Mouse (Mus musculus): Measurements from ENCODE around the gene Gm13289.
"Not testable (repeated sequence)": the region's sequence is repeated elsewhere in the genome, so short reads cannot be mapped to it uniquely, and the experiment has no call there.

Gene Gm13289

GRCm38 (mm10) chr4:88776622-88777021 is at the start of gene Gm13289:
Gene Gm13289, plus strand, starts transcription at chr4:88776922.
- not testable (repeated sequence) for DNase-seq (ENCODE audit: low read depth, low spot score)

DNA sequence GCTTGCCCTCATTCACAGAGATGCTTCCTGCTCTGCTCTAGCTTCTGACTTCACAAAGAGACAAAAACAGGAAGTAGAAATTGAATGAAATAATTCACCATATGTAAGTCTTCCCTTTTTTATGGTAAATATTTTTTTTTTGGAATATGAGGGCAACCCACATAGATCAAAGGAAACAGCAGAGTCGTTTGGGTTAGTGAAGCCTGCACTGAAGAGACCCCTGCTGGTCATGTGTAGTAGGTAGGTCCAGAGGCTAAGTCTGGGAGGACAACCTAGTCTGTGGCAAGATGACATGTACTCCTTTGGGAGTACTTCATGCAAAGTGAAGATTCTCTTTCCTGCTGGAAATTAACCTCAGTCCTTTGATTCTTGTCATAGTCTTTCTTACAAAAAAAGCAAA is 49.4 kb upstream of the Gm13289 start:
- no peak for DNase-seq (ENCODE audit: low read depth, low spot score)

DNA sequence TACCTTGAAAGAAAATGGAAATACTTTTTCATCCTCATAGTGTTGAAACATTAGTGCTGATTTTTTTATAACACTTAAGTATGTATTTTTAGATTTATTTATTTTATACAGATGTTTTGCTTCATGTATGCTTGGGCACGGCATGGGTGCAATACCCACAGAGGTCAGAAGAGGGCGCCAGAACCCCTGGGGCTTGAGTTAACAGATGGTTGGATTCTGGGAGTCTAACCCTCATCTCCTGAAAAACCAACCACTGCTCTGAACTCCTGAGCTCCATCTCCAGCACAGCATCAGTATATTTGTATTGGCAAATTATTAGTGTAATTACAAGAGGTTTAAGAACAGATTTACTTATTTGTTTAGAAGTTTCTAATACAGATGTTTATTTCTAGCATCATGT is 38.2 kb upstream of the Gm13289 start:
- peak; percentile 51 for DNase-seq (ENCODE audit: low read depth, low spot score)

DNA sequence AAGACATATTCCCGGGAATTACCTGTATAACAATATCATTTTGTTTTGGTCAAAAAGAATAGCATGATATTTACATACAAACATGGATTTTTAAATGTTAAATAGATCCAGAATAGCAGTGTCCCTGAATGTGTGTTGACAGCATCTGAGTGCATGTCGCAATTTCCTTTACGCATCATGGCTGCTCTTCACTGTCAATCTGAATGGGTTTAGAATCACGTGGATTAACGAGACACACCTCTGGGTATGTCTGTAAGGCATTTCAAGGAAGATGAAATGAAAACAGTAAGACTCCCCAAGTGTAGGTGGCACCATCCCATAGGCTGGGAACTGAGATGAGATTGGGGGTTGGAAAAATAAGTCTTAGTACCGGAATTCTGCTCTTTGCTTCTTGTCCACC is 37.7 kb upstream of the Gm13289 start:
- DNase-seq (ENCODE audit: low read depth, low spot score), result no peak

DNA sequence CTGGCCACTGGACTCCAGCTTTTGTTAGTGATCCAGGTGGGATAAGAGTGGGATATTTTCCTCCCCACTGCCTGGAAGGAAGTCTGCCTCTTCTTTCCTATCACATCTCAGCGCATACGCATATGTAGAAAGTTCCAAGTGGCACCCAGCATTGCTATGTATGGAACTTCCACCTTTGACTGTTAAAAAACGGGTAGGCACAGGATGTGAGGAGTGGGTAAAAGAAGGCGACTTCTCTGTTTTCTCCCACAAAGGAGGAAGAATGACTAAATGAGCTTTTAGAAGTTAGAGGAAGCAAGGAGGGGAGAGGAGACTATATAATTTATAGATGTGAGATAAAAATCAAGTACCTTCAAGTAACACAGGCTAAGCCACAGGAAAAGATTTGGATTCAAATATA is 35.3 kb upstream of the Gm13289 start:
- no peak for DNase-seq (ENCODE audit: low read depth, low spot score)

DNA sequence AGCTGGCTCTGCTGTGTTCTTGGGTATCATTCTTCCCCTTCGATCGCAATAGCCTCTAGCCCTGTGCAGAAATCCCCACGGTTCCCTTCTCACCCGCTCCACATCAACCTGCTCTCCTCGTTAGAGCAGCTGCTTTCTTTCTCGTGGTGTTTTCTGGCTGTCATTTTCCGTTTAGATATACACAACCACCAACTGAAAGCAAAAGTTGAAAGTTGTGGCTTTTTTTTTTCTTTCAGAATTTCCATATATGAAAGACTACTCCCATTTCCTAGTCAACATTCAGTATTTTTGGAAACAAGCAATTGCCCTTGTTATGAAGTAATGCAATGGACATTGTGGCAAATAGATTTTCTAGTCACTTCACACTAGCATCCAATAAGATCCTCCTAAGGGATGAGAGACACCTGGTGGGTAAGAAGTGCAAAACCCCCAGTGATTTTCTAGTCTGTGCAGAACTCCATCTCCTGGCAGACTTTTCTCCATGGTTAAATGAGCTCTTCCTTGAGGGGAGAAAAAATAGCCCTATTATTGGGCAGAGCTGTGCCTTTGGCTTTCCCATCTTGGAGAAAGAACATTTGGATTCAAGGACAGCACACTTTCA is 33.9 kb upstream of the Gm13289 start:
- DNase-seq (ENCODE audit: low read depth, low spot score), result no peak

DNA sequence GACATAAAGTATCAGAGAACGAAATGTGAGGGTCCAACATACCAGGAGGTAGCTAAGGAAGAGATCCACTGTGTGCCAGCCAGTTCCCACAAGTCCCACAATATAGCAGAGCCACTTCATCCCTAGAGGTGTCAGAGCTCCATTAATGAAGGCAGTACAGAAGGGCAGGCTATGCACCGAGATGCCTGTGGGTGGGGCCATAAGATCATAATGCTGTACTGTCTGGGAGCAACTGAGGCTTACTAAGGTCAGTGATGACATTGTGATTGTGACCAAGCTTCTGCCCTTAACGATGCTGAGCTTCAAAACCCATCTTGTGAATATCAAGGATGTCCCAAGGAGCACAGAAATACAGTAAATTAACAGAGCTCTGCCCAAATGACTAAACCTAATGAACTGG is 32.5 kb upstream of the Gm13289 start:
- no peak for DNase-seq (ENCODE audit: low read depth, low spot score)

DNA sequence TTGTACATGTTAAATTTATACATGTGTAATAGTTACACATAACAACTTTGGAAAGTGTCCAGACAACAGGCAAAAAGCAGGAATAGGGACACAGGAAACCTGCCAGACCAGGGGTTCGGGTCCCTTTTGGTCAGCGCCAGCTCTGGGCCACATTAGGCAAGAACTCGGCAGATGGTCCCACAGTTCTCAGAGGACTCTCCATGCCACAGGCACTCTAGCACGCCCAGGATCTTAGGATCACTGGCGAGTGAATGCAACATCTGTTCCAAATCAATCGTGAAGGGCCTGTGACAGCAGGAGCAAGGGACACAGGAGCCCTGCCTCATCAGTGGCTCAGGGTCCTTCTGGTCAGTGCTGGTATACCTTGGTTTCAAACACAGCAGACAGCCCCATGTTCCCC is 26.8 kb upstream of the Gm13289 start:
- DNase-seq (ENCODE audit: low read depth, low spot score), result no peak

- not testable (repeated sequence) for DNase-seq (ENCODE audit: low read depth, low spot score)
Observed at GRCm38 (mm10) chr4:88754818-88755340, 21.8 kb upstream of the Gm13289 start, which contains the start of gene Gm13271. Gene Gm13271, plus strand, starts transcription at chr4:88754868.

DNA sequence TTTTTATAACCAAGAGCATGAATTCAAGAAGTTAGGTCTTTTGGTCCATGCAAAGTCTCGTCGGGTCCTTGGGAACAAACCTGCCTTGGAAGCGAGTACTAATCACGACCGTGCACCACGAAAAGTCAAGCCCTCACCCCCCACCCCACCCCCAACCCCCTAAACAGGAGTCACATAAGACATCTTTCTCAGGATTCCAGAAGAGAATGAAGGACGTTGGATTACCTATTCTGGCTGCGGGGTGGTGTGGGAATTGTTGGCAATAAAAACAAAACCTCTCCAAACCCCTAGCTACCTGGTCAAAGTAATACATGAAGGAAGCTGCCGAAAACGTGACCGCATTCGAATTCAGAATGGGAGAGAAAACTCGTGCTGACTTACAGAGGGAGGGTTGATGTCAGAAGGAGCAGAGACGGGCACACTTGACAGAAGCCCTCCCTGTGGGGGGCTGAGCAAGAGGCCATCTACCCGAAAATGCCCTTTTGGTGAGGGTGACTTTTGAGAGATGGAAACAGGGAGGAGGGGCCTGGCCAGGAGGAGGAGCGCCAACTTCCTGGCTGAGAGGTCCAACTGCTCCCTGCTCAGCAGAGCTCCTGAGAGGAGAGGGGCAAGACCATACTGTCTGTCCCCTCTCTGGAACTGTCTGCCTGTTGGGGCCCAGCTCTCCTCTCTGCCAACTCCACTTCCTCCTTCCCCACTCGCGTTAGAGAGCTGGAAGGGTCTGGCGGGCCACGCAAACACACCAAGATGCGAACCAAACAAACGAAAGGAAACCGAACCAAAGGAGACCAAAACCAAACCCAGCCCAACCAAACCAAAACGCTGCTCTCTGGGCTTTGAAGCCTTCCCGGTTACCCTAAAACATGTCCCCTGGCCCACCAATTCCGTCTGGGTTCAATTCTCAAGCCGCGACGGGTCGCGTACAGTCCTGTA is 19.9 kb upstream of the Gm13289 start:
- DNase-seq (ENCODE audit: low read depth, low spot score), result not testable (repeated sequence)

- not testable (repeated sequence) for DNase-seq (ENCODE audit: low read depth, low spot score)
Observed at GRCm38 (mm10) chr4:88757628-88758031, 19.1 kb upstream of the Gm13289 start.

DNA sequence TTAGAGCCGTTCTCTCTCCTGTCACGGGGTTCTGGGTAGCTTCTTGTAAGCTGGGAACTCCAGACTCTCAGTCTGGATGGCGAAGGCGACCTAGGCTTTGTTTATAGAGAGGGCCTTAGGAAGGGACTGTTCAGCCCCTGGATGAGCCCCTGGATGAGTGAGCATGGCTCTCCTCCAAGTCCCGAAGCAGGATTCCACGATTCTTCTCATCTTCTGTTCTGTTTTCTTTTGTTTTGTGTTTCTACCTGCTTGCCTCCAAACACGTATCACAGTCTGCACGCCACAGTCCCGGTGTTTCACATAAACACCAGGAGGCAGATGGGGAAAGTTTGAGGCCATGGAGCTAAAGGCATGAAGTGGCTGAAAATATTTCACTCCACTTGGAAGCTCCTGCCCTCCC is 18.0 kb upstream of the Gm13289 start:
- DNase-seq (ENCODE audit: low read depth, low spot score), result not testable (repeated sequence)

- not testable (repeated sequence) for DNase-seq (ENCODE audit: low read depth, low spot score)
Observed at GRCm38 (mm10) chr4:88759610-88760268, 17.0 kb upstream of the Gm13289 start, which contains the start of gene Gm13283. Gene Gm13283, plus strand, starts transcription at chr4:88760119.

DNA sequence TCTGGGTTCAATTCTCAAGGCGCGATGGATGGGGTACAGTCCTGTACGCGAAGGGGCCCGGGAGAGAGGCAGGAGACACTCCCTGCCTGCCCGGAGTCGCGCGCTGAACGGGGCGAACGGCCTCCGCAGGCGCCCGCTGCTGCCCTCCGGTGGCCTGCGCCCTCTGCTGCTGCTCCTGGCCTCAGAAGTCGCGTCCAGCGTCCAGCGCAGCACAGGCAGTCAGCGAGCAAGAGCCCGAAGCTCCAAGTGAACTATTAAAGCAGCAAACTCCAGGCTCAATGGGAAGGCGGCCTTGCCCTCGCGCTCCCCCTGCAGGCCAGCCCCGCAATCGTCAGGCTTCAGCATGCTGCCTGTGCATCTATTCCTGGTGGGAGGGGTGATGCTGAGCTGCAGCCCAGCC is 16.3 kb upstream of the Gm13289 start:
- not testable (repeated sequence) for DNase-seq (ENCODE audit: low read depth, low spot score)

DNA sequence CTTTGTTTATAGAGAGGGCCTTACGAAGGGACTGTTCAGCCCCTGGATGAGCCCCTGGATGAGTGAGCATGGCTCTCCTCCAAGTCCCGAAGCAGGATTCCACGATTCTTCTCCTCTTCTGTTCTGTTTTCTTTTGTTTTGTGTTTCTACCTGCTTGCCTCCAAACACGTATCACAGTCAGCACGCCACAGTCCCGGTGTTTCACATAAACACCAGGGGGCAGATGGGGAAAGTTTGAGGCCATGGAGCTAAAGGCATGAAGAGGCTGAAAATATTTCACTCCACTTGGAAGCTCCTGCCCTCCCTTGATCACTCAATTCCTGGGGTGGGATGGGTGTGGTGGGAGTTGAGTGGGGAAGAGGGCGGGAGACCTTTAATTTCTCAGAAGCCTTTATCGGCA is 14.9 kb upstream of the Gm13289 start:
- not testable (repeated sequence) for DNase-seq (ENCODE audit: low read depth, low spot score)

DNA sequence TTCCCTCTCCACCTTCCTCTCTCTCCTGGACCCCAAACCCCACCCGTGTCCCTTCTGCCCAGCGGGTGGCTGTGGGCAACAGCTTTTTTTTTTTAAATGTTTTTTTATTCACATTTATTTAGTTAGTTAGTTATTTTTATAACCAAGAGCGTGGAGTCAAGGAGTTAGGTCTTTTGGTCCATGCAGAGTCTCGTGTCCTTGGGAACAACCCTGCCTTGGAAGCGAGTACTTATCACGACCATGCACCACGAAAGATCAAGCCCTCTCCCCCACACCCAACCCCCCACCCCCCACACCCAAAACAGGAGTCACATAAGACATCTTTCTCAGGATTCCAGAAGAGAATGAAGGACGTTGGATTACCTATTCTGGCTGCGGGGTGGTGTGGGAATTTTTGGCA is 14.4 kb upstream of the Gm13289 start:
- not testable (repeated sequence) for DNase-seq (ENCODE audit: low read depth, low spot score)

DNA sequence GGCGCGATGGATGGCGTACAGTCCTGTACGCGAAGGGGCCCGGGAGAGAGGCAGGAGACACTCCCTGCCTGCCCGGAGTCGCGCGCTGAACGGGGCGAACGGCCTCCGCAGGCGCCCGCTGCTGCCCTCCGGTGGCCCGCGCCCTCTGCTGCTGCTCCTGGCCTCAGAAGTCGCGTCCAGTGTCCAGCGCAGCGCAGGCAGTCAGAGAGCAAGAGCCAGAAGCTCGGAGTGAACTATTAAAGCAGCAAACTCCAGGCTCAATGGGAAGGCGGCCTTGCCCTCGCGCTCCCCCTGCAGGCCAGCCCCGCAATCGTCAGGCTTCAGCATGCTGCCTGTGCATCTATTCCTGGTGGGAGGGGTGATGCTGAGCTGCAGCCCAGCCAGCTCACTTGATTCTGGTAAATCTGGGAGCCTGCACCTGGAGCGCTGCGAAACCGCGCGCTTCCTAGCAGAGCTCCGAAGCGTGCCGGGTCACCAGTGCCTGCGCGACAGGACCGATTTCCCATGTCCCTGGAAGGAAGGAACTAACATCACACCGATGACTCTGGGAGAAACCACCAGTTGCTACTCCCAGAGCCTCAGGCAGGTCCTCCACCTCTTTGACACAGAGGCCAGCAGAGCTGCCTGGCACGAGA is 13.2 kb upstream of the Gm13289 start:
- not testable (repeated sequence) for DNase-seq (ENCODE audit: low read depth, low spot score)

- not testable (repeated sequence) for DNase-seq (ENCODE audit: low read depth, low spot score)
Observed at GRCm38 (mm10) chr4:88773534-88773933, 3.2 kb upstream of the Gm13289 start, which contains the start of gene Gm13290. Gene Gm13290, plus strand, starts transcription at chr4:88773834.

DNA sequence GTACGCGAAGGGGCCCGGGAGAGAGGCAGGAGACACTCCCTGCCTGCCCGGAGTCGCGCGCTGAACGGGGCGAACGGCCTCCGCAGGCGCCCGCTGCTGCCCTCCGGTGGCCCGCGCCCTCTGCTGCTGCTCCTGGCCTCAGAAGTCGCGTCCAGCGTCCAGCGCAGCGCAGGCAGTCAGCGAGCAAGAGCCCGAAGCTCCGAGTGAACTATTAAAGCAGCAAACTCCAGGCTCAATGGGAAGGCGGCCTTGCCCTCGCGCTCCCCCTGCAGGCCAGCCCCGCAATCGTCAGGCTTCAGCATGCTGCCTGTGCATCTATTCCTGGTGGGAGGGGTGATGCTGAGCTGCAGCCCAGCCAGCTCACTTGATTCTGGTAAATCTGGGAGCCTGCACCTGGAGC is 2.8 kb downstream of the Gm13289 start, which contains the start of gene Gm13272:
Gm13272 (plus strand) TSS at position 301 of the 400 bp plus-strand sequence.
- DNase-seq (ENCODE audit: low read depth, low spot score), result not testable (repeated sequence)

DNA sequence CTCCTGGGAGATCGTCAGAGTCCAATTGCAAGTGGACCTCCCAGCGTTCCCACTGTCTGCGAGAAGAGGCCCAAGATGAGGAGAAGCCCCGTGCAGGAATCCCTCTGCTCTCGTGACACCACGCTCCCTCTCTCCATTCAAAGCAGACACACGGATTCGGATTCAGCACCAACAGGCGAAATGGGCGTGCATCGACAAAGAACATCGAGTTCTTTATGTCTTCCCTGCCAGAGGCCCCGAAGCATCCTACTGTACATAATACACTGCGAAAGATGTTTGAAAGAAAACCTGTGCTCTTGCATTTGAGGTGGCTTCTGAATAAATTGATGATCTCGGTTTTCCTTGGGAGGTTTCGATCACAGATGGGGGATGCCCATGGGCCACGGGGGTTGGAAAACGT is 3.6 kb downstream of the Gm13289 start:
- not testable (repeated sequence) for DNase-seq (ENCODE audit: low read depth, low spot score)

- not testable (repeated sequence) for DNase-seq (ENCODE audit: low read depth, low spot score)
Observed at GRCm38 (mm10) chr4:88781831-88782230, 5.1 kb downstream of the Gm13289 start, which contains the start of gene Ifnz. Gene Ifnz, plus strand, starts transcription at chr4:88782131.

Data from embryo, embryonic 11.5 days (tissue).